9 mouse cellular contexts compared by ENCODE assay signal in the genomic region with DNA sequence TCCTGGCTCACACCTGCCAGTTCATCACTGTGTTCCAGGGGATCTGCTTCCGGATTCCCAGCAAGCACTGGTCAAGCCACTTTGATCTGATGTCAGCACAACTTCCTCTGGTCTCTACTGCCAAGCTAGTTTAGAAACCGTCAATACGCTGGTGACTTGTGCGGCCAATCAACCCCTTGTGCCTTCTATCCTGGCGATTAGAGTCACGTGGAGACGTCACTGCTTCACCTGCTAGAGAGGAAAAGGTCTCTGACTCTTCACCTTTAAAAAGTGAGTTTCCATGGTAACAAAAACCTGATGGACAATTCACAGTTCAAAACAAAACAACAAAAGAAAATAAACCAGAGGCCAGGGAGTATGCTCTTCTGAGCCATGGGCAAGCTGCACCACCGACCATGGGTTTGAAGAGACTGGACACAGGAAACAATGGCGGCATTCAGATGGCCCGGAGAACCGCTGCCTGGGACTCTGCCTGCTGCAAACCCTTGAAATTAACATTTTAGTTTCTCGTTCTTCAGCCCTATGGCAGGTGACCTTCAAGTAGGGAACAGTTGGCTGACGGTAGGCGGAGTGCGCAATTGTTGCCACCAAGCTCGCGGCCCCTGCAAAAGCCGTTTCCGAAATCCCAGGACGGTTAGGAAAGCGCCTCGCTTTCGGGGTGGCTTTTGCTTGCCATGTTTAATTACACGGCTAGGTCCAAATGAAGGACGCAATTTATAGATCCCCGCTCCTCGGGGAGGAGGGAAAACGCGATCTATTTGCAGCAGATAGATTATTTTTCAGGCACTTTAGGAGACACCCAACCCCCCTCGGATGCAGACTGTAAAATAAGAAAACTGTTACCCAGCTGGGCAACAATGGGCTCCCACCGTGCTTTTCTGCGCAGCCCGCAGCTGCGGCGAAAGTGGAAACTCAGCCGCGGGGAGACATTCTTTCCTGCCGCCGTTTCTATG.
DNase-seq lines count a peak whose midpoint lies in the region; ATAC-seq lines count a peak whose summit lies in the region.
"Had no signal": no experiment of that assay in that cellular context is flagged by ENCODE, and none has a peak within 500 bp of the region (broad histone marks: within the 10 kb centered on the region; RNA-seq: fewer than 3 reads in every experiment).

No protein-coding gene starts in this region.

- peaks cover 80% of the 10 kb centered on the region for H3K27me3 ChIP-seq in limb, embryonic 12.5 days

- peak overlapping the region; percentile 36 for H3K4me3 ChIP-seq in limb, embryonic 12.5 days (replicated peaks)

- H3K36me3 ChIP-seq in limb, embryonic 12.5 days: no peaks in the 10 kb centered on the region

- peak overlapping the region; percentile 63 for H3K4me2 ChIP-seq in limb, embryonic 12.5 days

- 10% methylated on average over 39 of the region's 39 CpGs for WGBS in limb, embryonic 12.5 days

- H3K4me1 ChIP-seq in limb, embryonic 12.5 days (replicated peaks): peaks cover 8% of the 10 kb centered on the region; the same call in 1 of the 2 replicates

- no peak overlapping the region for H3K27ac ChIP-seq in limb, embryonic 12.5 days

- H3K9me3 ChIP-seq in limb, embryonic 12.5 days: peaks cover 6% of the 10 kb centered on the region

- 0 out of 2 replicates have a peak overlapping the region, but pooled peaks have one; percentile 34 for H3K9ac ChIP-seq in limb, embryonic 12.5 days (replicated peaks)

- DNase-seq in adrenal gland, adult 2 months: peak; percentile 19
- DNase-seq in adrenal gland, adult 18-20 months (ENCODE audit: low spot score in 2 of 2): no peak
- peak; percentile 25 for DNase-seq in right cerebral cortex, postnatal 4 days
- DNase-seq in right cerebral cortex, postnatal 36 days (ENCODE audit: low spot score in 2 of 2): no peak
- no peak for DNase-seq in thymus, postnatal 0 days (ENCODE audit: low spot score)
- DNase-seq in ovary, postnatal 10 days (ENCODE audit: low spot score): no peak
- DNase-seq in right cerebral cortex, adult 18-20 months: no peak
- DNase-seq: cerebellum, postnatal 25 days had no signal

- ATAC-seq in limb, embryonic 12.5 days (ENCODE audit: insufficient number of reproducible peaks, insufficient read depth, low FRiP score, low TSS enrichment, low read depth): no peak

Comparison
In these comparisons a context has a peak if more than half of its experiments do, and no peak if none do; other contexts are left out.
1. DNase-seq: peak in adrenal gland, adult 2 months (single experiment) and right cerebral cortex, postnatal 4 days (single experiment); none in adrenal gland, adult 18-20 months (0 of 2), right cerebral cortex, postnatal 36 days (0 of 2), thymus, postnatal 0 days (single experiment), ovary, postnatal 10 days (single experiment) and right cerebral cortex, adult 18-20 months (single experiment).